Mouse (Mus musculus) limb, embryonic 13.5 days (tissue): ENCODE data around the gene H2-Eb2. TPM values are rescaled to one million over a fixed set of nuclear protein-coding genes. Genes with fewer than 3 reads are reported as not detected.

Source experiments
- ATAC-seq: fragments of 200-750 bp; cut with Nextera tagmentation; 2 replicates; pipeline ENCODE4 v1.8.0; 2017; ENCODE audit warnings: low read depth, moderate number of reproducible peaks, moderate TSS enrichment; ENCODE audit not compliant: low FRiP score
- H3K27ac ChIP-seq: fragments of 300-500 bp; sonication (generic); 2 replicates; pipeline ENCODE4 v1.5.1; 2015; ENCODE audit warnings: inconsistent platforms, mild to moderate bottlenecking, moderate library complexity
- H3K27me3 ChIP-seq: fragments of 300-500 bp; sonication (generic); 2 replicates; pipeline ENCODE4 v1.6.1; 2015; ENCODE audit warnings: mild to moderate bottlenecking, inconsistent platforms
- H3K36me3 ChIP-seq: fragments of 300-500 bp; sonication (generic); 2 replicates; pipeline ENCODE4 v1.6.1; 2015; ENCODE audit warnings: inconsistent platforms, mild to moderate bottlenecking, moderate library complexity
- H3K4me1 ChIP-seq: fragments of 300-500 bp; sonication (generic); 2 replicates; pipeline ENCODE4 v1.6.1; 2015; ENCODE audit warnings: inconsistent platforms
- H3K4me2 ChIP-seq: fragments of 300-500 bp; sonication (generic); replicated peaks from 2 replicates; pipeline ENCODE4 v1.6.1; 2015; ENCODE audit warnings: inconsistent platforms, mild to moderate bottlenecking, moderate library complexity
- H3K4me3 ChIP-seq: fragments of 300-500 bp; sonication (generic); 2 replicates; pipeline ENCODE4 v1.5.1; 2015; ENCODE audit warnings: moderate library complexity, mild to moderate bottlenecking, inconsistent platforms
- H3K9ac ChIP-seq: fragments of 300-500 bp; sonication (generic); 2 replicates; pipeline ENCODE4 v1.6.1; 2015; ENCODE audit warnings: mild to moderate bottlenecking, inconsistent platforms
- H3K9me3 ChIP-seq: fragments of 300-500 bp; sonication (generic); 2 replicates; pipeline ENCODE4 v1.6.1; 2016; ENCODE audit warnings: inconsistent platforms
- WGBS: fragments of 180-500 bp; shearing (Covaris S2); methylation state at CpG from one replicate; pipeline ENCODE4 v1.1.7; 2015; 5-methylcytosine and 5-hydroxymethylcytosine counted together
- polyA plus RNA-seq: library from polyadenylated mRNA; unstranded; fragments of >200 nt; fragmentation: Nextera tagmentation; extraction: Ambion mirVana; gene quantifications from 2 replicates; pipeline ENCODE4 v1.2.1, GENCODE M21; 2015

The H2-Eb2 gene
- polyA plus RNA-seq, 1 experiment from 2014 or later, result not detected

- Histone ChIP-seq H3K4me2 (no peak overlapping the region), H3K9me3 (no peaks in the 10 kb centered on the region), H3K4me3 (no peak overlapping the region), H3K27ac (no peak overlapping the region), H3K27me3 (peaks cover 16% of the 10 kb centered on the region), H3K4me1 (no peaks in the 10 kb centered on the region), H3K36me3 (no peaks in the 10 kb centered on the region), H3K9ac (no peak overlapping the region)
- no peak for ATAC-seq
- 68% methylated on average over 3 of the region's 3 CpGs for WGBS
Observed at GRCm38 (mm10) chr17:34340619-34341402, 15.3 kb downstream of the H2-Eb2 start.

DNA sequence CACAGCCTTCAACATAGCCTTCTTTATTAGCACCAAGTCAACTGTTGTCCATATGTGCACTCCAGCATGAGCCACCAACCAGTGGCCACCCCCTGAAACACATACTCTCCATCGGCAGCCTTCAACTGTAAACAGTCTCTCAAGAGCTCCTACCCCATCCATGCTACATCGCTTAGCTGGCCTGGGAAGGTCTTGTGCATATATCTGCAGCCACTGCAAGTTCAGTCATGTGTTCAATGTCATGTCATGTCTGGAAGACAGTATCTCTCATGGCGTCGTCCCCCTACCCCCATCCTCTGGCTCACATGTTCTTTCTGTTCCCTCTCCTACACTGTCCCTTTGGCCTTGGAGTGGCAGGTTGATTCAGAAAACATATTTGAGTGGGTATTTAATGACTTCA lies 19.4 kb downstream of the H2-Eb2 start:
- Histone ChIP-seq H3K9ac (no peak overlapping the region), H3K9me3 (no peaks in the 10 kb centered on the region), H3K27ac (no peak overlapping the region), H3K4me2 (no peak overlapping the region), H3K36me3 (no peaks in the 10 kb centered on the region), H3K4me1 (no peaks in the 10 kb centered on the region), H3K27me3 (peaks cover 8% of the 10 kb centered on the region; the same call in 1 of the 2 replicates), H3K4me3 (no peak overlapping the region)
- WGBS, result 89% methylated on average over 4 of the region's 4 CpGs
- ATAC-seq, result no peak

- no peak for ATAC-seq
- Histone ChIP-seq H3K36me3 (no peaks in the 10 kb centered on the region), H3K4me3 (no peak overlapping the region), H3K9me3 (no peaks in the 10 kb centered on the region), H3K27ac (no peak overlapping the region), H3K4me2 (no peak overlapping the region), H3K4me1 (no peaks in the 10 kb centered on the region), H3K9ac (no peak overlapping the region), H3K27me3 (peaks cover 11% of the 10 kb centered on the region; the same call in 1 of the 2 replicates)
- WGBS, result 88% methylated on average over 7 of the region's 7 CpGs
Observed at GRCm38 (mm10) chr17:34345486-34345885, 20.0 kb downstream of the H2-Eb2 start.

- Histone ChIP-seq H3K4me2 (no peak overlapping the region), H3K9ac (no peak overlapping the region), H3K9me3 (no peaks in the 10 kb centered on the region), H3K36me3 (no peaks in the 10 kb centered on the region), H3K4me3 (no peak overlapping the region), H3K27me3 (peaks cover 8% of the 10 kb centered on the region; the same call in 1 of the 2 replicates), H3K4me1 (no peaks in the 10 kb centered on the region), H3K27ac (no peak overlapping the region)
- no peak for ATAC-seq
- WGBS, result 66% methylated on average over 3 of the region's 3 CpGs
Observed at GRCm38 (mm10) chr17:34346041-34346440, 20.6 kb downstream of the H2-Eb2 start.

DNA sequence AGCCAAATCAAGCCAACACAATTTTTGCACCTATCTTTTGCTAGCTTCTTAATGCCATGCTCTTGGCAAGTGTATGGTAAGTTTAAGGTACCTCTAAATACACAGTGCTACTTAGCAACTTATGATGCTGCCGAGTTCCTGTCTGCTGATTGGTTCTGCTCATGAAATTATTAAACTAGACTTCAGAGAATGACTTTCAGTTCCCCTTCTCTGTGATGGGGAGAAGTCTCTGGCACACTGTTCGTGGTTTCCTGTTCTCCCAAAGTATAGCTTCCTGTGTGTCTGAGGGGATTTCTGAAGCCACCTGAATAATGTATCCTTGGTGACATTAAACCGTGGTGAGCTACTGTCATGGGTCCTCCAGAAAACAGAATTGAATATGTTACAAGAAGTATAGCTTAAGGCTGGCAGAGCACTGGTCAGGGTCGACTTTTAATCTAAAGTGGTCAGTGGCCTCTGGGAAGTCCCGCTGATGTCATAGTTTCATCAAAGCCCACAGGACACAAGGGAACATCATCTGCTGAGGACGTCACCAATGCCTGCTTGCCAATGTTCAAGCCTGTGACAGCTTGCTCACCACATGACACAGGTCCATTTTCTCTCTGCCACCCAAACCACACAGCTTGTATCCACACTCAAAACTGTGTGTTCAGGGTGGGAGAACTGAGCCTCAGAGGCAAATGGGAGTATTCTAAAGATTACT lies 22.3 kb downstream of the H2-Eb2 start:
- Histone ChIP-seq H3K4me1 (no peaks in the 10 kb centered on the region), H3K36me3 (no peaks in the 10 kb centered on the region), H3K4me2 (no peak overlapping the region), H3K27ac (no peak overlapping the region), H3K27me3 (0 out of 2 replicates have a peak, but pooled peaks cover 3% of the 10 kb centered on the region), H3K9me3 (no peaks in the 10 kb centered on the region), H3K9ac (no peak overlapping the region), H3K4me3 (no peak overlapping the region)
- 69% methylated on average over 6 of the region's 6 CpGs for WGBS
- no peak for ATAC-seq

GRCm38 (mm10) chr17:34349429-34349828 lies 24.0 kb downstream of the H2-Eb2 start:
- WGBS, result 3% methylated on average over 4 of the region's 4 CpGs
- 0 out of 2 replicates have a peak, but pooled peaks cover 3% of the 10 kb centered on the region for H3K27me3 ChIP-seq

DNA sequence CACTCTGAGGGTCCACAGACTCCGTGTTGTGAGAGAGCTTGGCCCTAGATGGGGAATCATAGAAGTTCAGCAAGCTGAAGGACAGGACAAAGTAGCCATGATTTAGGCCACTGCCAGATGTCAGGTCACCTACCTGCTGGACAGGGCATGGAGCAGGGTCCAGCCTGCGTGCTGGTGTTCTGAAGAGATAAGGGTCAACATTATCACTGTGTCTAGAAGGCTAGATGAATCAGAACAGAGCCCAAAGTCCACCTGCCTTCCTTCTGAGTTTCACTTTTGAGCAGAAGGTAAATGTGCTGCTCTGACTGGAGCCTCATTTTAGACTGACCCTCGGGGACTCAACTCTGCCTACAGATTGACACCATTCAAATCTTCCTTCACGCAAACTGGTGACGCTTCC lies 29.1 kb downstream of the H2-Eb2 start, which contains the start of gene Btnl2:
Gene Btnl2 (plus strand): TSS at position 284 of the 400 bp plus-strand sequence.
- Histone ChIP-seq H3K4me3 (no peak within 1 kb of the TSS), H3K4me2 (no peak within 1 kb of the TSS), H3K4me1 (no peaks in the 10 kb centered on the region), H3K9me3 (no peaks in the 10 kb centered on the region), H3K27ac (no peak within 1 kb of the TSS), H3K9ac (no peak within 1 kb of the TSS), H3K36me3 (no peaks in the 10 kb centered on the region), H3K27me3 (peaks cover 5% of the 10 kb centered on the region; the same call in 1 of the 2 replicates)
- no peak for ATAC-seq
- WGBS, result 87% methylated on average over 5 of the region's 5 CpGs

More at GRCm38 (mm10) chr17:34349429-34349828, 24.0 kb downstream of the H2-Eb2 start:
- no peak overlapping the region for H3K9ac ChIP-seq
- H3K36me3 ChIP-seq, result no peaks in the 10 kb centered on the region
- H3K9me3 ChIP-seq, result no peaks in the 10 kb centered on the region
- no peak overlapping the region for H3K4me3 ChIP-seq
- no peak overlapping the region for H3K27ac ChIP-seq
- no peak for ATAC-seq
- H3K4me2 ChIP-seq, result no peak overlapping the region
- H3K4me1 ChIP-seq, result no peaks in the 10 kb centered on the region

DNA sequence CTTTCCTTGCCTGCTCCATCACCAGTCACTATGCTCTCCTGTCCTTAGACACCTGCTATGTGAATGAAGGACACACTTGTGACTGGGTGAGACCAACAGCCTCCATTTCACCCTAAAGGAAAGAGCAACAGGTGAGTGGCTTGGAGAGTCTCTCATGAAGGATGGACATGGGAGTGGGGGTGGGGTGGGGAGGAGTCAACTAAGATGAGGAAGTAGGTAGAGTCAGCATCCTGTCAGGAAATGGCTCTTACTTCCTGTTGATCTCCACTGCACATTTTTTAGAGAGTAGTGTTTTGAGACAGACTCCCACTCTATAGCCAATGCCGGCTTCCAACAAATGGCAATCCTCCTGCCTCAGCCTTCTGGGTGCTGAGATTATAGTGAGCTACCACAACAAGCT lies 29.5 kb downstream of the H2-Eb2 start:
- no peak for ATAC-seq
- no peaks in the 10 kb centered on the region for H3K36me3 ChIP-seq
- peaks cover 5% of the 10 kb centered on the region; the same call in 1 of the 2 replicates for H3K27me3 ChIP-seq
- H3K9me3 ChIP-seq, result no peaks in the 10 kb centered on the region
- no peak overlapping the region for H3K4me2 ChIP-seq
- H3K4me1 ChIP-seq, result no peaks in the 10 kb centered on the region
- no peak overlapping the region for H3K4me3 ChIP-seq
- no peak overlapping the region for H3K9ac ChIP-seq
- H3K27ac ChIP-seq, result no peak overlapping the region
- WGBS, result 88% methylated on average over 1 of the region's 1 CpGs

DNA sequence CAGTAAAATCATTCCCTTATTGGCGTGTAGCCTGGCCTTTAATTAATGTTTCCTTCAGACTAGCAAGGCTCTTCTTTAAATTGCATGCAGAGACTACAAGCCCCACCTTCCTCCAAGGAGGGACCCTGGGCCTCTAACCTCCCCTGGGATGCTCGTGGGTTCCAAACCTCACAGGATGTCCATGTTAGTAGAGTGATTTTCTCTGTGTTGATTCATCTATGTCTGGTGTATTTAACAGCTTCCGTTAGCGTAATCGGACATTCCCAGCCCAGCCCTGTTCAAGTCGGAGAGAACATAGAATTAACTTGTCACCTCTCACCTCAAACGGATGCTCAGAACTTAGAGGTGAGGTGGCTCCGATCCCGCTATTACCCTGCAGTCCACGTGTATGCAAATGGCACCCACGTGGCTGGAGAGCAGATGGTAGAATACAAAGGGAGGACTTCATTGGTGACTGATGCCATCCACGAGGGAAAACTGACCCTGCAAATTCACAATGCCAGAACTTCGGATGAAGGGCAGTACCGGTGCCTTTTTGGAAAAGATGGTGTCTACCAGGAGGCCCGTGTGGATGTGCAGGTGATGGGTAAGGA lies 37.6 kb downstream of the H2-Eb2 start:
- H3K27ac ChIP-seq, result no peak overlapping the region
- no peak overlapping the region for H3K9ac ChIP-seq
- no peaks in the 10 kb centered on the region for H3K36me3 ChIP-seq
- H3K9me3 ChIP-seq, result no peaks in the 10 kb centered on the region
- H3K4me3 ChIP-seq, result no peak overlapping the region
- no peak for ATAC-seq
- H3K4me2 ChIP-seq, result no peak overlapping the region
- H3K4me1 ChIP-seq, result no peaks in the 10 kb centered on the region
- H3K27me3 ChIP-seq, result peaks cover 3% of the 10 kb centered on the region; the same call in 1 of the 2 replicates
- WGBS, result 84% methylated on average over 15 of the region's 15 CpGs

GRCm38 (mm10) chr17:34363676-34364310 lies 38.3 kb downstream of the H2-Eb2 start:
- WGBS, result 91% methylated on average over 3 of the region's 3 CpGs
- no peak overlapping the region for H3K4me2 ChIP-seq
- H3K9ac ChIP-seq, result no peak overlapping the region
- H3K9me3 ChIP-seq, result no peaks in the 10 kb centered on the region
- H3K27ac ChIP-seq, result no peak overlapping the region
- H3K36me3 ChIP-seq, result no peaks in the 10 kb centered on the region
- H3K27me3 ChIP-seq, result peaks cover 3% of the 10 kb centered on the region; the same call in 1 of the 2 replicates
- no peak overlapping the region for H3K4me3 ChIP-seq
- no peak for ATAC-seq
- no peaks in the 10 kb centered on the region for H3K4me1 ChIP-seq

GRCm38 (mm10) chr17:34365031-34365430 lies 39.6 kb downstream of the H2-Eb2 start:
- Histone ChIP-seq H3K4me1 (no peaks in the 10 kb centered on the region), H3K36me3 (no peaks in the 10 kb centered on the region), H3K27ac (no peak overlapping the region), H3K4me3 (no peak overlapping the region), H3K4me2 (no peak overlapping the region), H3K9ac (no peak overlapping the region), H3K9me3 (no peaks in the 10 kb centered on the region), H3K27me3 (no peaks in the 10 kb centered on the region)
- ATAC-seq, result no peak
- WGBS, result 79% methylated on average over 10 of the region's 10 CpGs

DNA sequence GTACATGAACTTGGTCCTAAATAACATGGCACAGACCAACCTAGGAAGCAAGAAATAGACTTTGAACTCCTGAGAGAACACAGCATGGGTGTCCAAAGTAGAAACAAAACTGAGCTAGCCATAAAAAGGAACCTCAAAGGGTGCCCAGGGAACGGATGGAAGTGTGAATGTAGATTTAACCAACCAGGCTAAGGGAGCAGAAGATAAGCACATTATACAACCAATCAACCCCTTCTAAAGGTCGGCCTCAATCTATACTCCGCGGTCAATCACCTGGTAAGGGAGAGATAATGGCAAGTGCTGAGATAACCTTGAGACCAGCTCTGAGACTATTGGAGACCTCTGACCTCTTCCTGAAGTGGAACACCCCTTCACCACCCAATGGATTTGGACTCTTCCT lies 45.1 kb downstream of the H2-Eb2 start:
- Histone ChIP-seq H3K4me2 (no peak overlapping the region), H3K4me1 (no peaks in the 10 kb centered on the region), H3K36me3 (no peaks in the 10 kb centered on the region), H3K9me3 (no peaks in the 10 kb centered on the region), H3K4me3 (no peak overlapping the region), H3K27me3 (no peaks in the 10 kb centered on the region; the same call in 1 of the 2 replicates), H3K9ac (no peak overlapping the region), H3K27ac (no peak overlapping the region)
- no peak for ATAC-seq
- WGBS, result 80% methylated on average over 4 of the region's 4 CpGs
